Mouse (Mus musculus) myocyte (in vitro differentiated cells): Measurements from ENCODE around the gene Anks1. TPM values are rescaled to one million over a fixed set of nuclear protein-coding genes. Genes with fewer than 3 reads are reported as not detected.

Experiments used
- H3K27me3 ChIP-seq: one replicate; pipeline ENCODE4 v1.6.1; 2011; ENCODE audit not compliant: control insufficient read depth, insufficient read depth, insufficient read length
- H3K36me3 ChIP-seq: one replicate; pipeline ENCODE4 v1.6.1; 2011; ENCODE audit not compliant: control insufficient read depth, insufficient read depth
- H3K4me2 ChIP-seq: one replicate; pipeline ENCODE4 v1.6.1; 2011; ENCODE audit warnings: low read depth, control low read depth
- H3K4me3 ChIP-seq: one replicate; pipeline ENCODE4 v1.5.1; 2011; ENCODE audit warnings: mild to moderate bottlenecking, control low read depth, moderate library complexity
- H3K79me2 ChIP-seq: one replicate; pipeline ENCODE4 v1.6.1; 2011; ENCODE audit not compliant: control insufficient read depth, insufficient read depth
- H3ac ChIP-seq: one replicate; pipeline ENCODE4 v1.6.1; 2011; ENCODE audit not compliant: control insufficient read depth, insufficient read length
- CEBPB ChIP-seq: IDR thresholded peaks from 2 replicates; pipeline ENCODE4 v1.6.1; 2011; ENCODE audit warnings: mild to moderate bottlenecking, moderate library complexity; ENCODE audit not compliant: poor library complexity, insufficient read depth, severe bottlenecking
- E2F4 ChIP-seq: IDR thresholded peaks from one replicate; pipeline ENCODE4 v1.6.1; 2011; ENCODE audit warnings: mild to moderate bottlenecking, control low read depth, moderate library complexity; ENCODE audit not compliant: insufficient read depth
- MAX ChIP-seq: IDR thresholded peaks from one replicate; pipeline ENCODE4 v1.6.1; 2011; ENCODE audit warnings: low read depth, mild to moderate bottlenecking, control low read depth
- MYOD1 ChIP-seq, 3 experiments: IDR thresholded peaks; one replicate each; pipeline ENCODE4 v1.6.1; 2011; ENCODE audit warnings: control low read depth in 2 of 3, low read depth in 2 of 3, mild to moderate bottlenecking in 2 of 3, moderate library complexity in 1 of 3; ENCODE audit not compliant: insufficient read length in 2 of 3, control insufficient read depth in 1 of 3
- MYOG ChIP-seq, 3 experiments: IDR thresholded peaks; one replicate each; pipeline ENCODE4 v1.6.1; 2011; ENCODE audit warnings: control low read depth in 2 of 3, low read depth in 2 of 3, mild to moderate bottlenecking in 2 of 3; ENCODE audit not compliant: insufficient read length in 2 of 3, control insufficient read depth in 1 of 3, insufficient read depth in 1 of 3
- POLR2A ChIP-seq: IDR thresholded peaks from one replicate; pipeline ENCODE4 v1.6.1; 2011; ENCODE audit warnings: low read depth, mild to moderate bottlenecking, control low read depth, moderate library complexity; ENCODE audit not compliant: insufficient read length
- POLR2AphosphoS2 ChIP-seq: IDR thresholded peaks from one replicate; pipeline ENCODE4 v1.6.1; 2011; ENCODE audit warnings: low read depth, control low read depth; ENCODE audit not compliant: insufficient read length
- REST ChIP-seq: IDR thresholded peaks from one replicate; pipeline ENCODE4 v1.6.1; 2011; ENCODE audit warnings: mild to moderate bottlenecking, control low read depth, moderate library complexity; ENCODE audit not compliant: insufficient read depth, insufficient read length
- SRF ChIP-seq: IDR thresholded peaks from one replicate; pipeline ENCODE4 v1.6.1; 2011; ENCODE audit warnings: low read depth; ENCODE audit not compliant: control insufficient read depth, insufficient read length
- TCF12 ChIP-seq: IDR thresholded peaks from one replicate; pipeline ENCODE4 v1.6.1; 2011; ENCODE audit warnings: mild to moderate bottlenecking, control low read depth; ENCODE audit not compliant: poor library complexity, insufficient read depth, severe bottlenecking
- TCF3 ChIP-seq: IDR thresholded peaks from one replicate; pipeline ENCODE4 v1.6.1; 2011; ENCODE audit warnings: low read depth, control low read depth; ENCODE audit not compliant: insufficient read length
- USF1 ChIP-seq: IDR thresholded peaks from one replicate; pipeline ENCODE4 v1.6.1; 2011; ENCODE audit warnings: low read depth, mild to moderate bottlenecking, control low read depth, moderate library complexity
- polyA plus RNA-seq: library from polyadenylated mRNA; unstranded; fragments of >200 nt; fragmentation: generic; extraction: Trizol; gene quantifications from one replicate; pipeline ENCODE4 v1.2.1, GENCODE M21; 2012; ENCODE audit warnings: missing spikeins

The Anks1 gene
- polyA plus RNA-seq, 1 experiment: 10.0 TPM

- Histone ChIP-seq H3K4me2 (no peak overlapping the region), H3K79me2 (no peaks in the 10 kb centered on the region), H3K4me3 (no peak overlapping the region), H3K27me3 (no peaks in the 10 kb centered on the region), H3K36me3 (no peaks in the 10 kb centered on the region), H3ac (no peak overlapping the region)
- TF ChIP-seq MYOG (IDR thresholded peaks at IDR 0.05; ENCODE audit: control insufficient read depth in 1 of 3, insufficient read depth in 1 of 3, insufficient read length in 2 of 3, low read depth in 2 of 3) (no peak), REST (no peak), E2F4 (no peak), TCF3 (no peak), POLR2AphosphoS2 (no peak), TCF12 (no peak), USF1 (no peak), POLR2A (no peak), MYOD1 (IDR thresholded peaks at IDR 0.05; ENCODE audit: control insufficient read depth in 1 of 3, insufficient read length in 2 of 3, low read depth in 2 of 3) (no peak), MAX (no peak), CEBPB (no peak), SRF (no peak)
These were observed 149.2 kb downstream of the Anks1 start for GRCm38 (mm10) chr17:28058346-28058745.

GRCm38 (mm10) chr17:28060681-28061080, 151.6 kb downstream of the Anks1 start:
- Histone ChIP-seq H3K4me2 (no peak overlapping the region), H3K79me2 (no peaks in the 10 kb centered on the region), H3K36me3 (no peaks in the 10 kb centered on the region), H3K27me3 (no peaks in the 10 kb centered on the region), H3K4me3 (no peak overlapping the region), H3ac (no peak overlapping the region)
- TF ChIP-seq TCF3: no peak
- no peak for TF ChIP-seq E2F4
- no peak for TF ChIP-seq SRF
- no peak for TF ChIP-seq REST
- TF ChIP-seq MAX: no peak
- TF ChIP-seq MYOD1 (IDR thresholded peaks at IDR 0.05; ENCODE audit: control insufficient read depth in 1 of 3, insufficient read length in 2 of 3, low read depth in 2 of 3): no peak
- no peak for TF ChIP-seq USF1
- TF ChIP-seq MYOG (IDR thresholded peaks at IDR 0.05; ENCODE audit: control insufficient read depth in 1 of 3, insufficient read depth in 1 of 3, insufficient read length in 2 of 3, low read depth in 2 of 3): no peak
- no peak for TF ChIP-seq TCF12
- no peak for TF ChIP-seq CEBPB
- TF ChIP-seq POLR2A: no peak
- no peak for TF ChIP-seq POLR2AphosphoS2

GRCm38 (mm10) chr17:28061472-28061871, 152.4 kb downstream of the Anks1 start:
- Histone ChIP-seq H3K36me3 (no peaks in the 10 kb centered on the region), H3K4me3 (no peak overlapping the region), H3K4me2 (no peak overlapping the region), H3K79me2 (no peaks in the 10 kb centered on the region), H3K27me3 (no peaks in the 10 kb centered on the region), H3ac (no peak overlapping the region)
- TF ChIP-seq MYOG (IDR thresholded peaks at IDR 0.05; ENCODE audit: control insufficient read depth in 1 of 3, insufficient read depth in 1 of 3, insufficient read length in 2 of 3, low read depth in 2 of 3) (no peak), REST (no peak), MYOD1 (IDR thresholded peaks at IDR 0.05; ENCODE audit: control insufficient read depth in 1 of 3, insufficient read length in 2 of 3, low read depth in 2 of 3) (no peak), USF1 (no peak), POLR2AphosphoS2 (no peak), POLR2A (no peak), TCF12 (no peak), MAX (no peak), TCF3 (no peak), CEBPB (no peak), SRF (no peak), E2F4 (no peak)

- TF ChIP-seq POLR2AphosphoS2: no peak
- no peak for TF ChIP-seq REST
- Histone ChIP-seq H3K4me3 (no peak overlapping the region), H3K36me3 (no peaks in the 10 kb centered on the region), H3K27me3 (no peaks in the 10 kb centered on the region), H3K4me2 (no peak overlapping the region), H3ac (no peak overlapping the region), H3K79me2 (no peaks in the 10 kb centered on the region)
These were observed 153.6 kb downstream of the Anks1 start for GRCm38 (mm10) chr17:28062710-28063109.

GRCm38 (mm10) chr17:28063163-28063562, 154.1 kb downstream of the Anks1 start:
- Histone ChIP-seq H3K27me3 (no peaks in the 10 kb centered on the region), H3K4me2 (no peak overlapping the region), H3K79me2 (no peaks in the 10 kb centered on the region), H3K4me3 (no peak overlapping the region), H3ac (no peak overlapping the region), H3K36me3 (no peaks in the 10 kb centered on the region)
- TF ChIP-seq MYOG (IDR thresholded peaks at IDR 0.05; ENCODE audit: control insufficient read depth in 1 of 3, insufficient read depth in 1 of 3, insufficient read length in 2 of 3, low read depth in 2 of 3): no peak
- TF ChIP-seq POLR2AphosphoS2: no peak
- no peak for TF ChIP-seq SRF
- TF ChIP-seq TCF12: no peak
- TF ChIP-seq E2F4: no peak
- TF ChIP-seq MAX: no peak
- TF ChIP-seq REST: no peak
- no peak for TF ChIP-seq USF1
- no peak for TF ChIP-seq CEBPB
- TF ChIP-seq MYOD1 (IDR thresholded peaks at IDR 0.05; ENCODE audit: control insufficient read depth in 1 of 3, insufficient read length in 2 of 3, low read depth in 2 of 3): no peak
- TF ChIP-seq TCF3: no peak
- no peak for TF ChIP-seq POLR2A
